Mouse (Mus musculus) liver, embryonic 14.5 days (tissue): Measurements from ENCODE around the gene Dnmt3a. TPM values are rescaled to one million over a fixed set of nuclear protein-coding genes. Genes with fewer than 3 reads are reported as not detected.

ENCODE experiments used
- ATAC-seq: fragments of 200-750 bp; cut with Nextera tagmentation; 2 replicates; pipeline ENCODE4 v1.8.0; 2017; ENCODE audit warnings: moderate number of reproducible peaks, mild to moderate bottlenecking, moderate library complexity; ENCODE audit not compliant: insufficient read depth
- DNase-seq, 3 experiments: peaks; one replicate each; pipeline ENCODE4 v3.0.0-alpha.2; 2012 to 2013; ENCODE audit warnings: low read depth in 3 of 3, low spot score in 3 of 3
- H3K27ac ChIP-seq: fragments of 300-500 bp; sonication (generic); 2 replicates; pipeline ENCODE4 v1.5.1; 2014; ENCODE audit warnings: moderate library complexity, mild to moderate bottlenecking, control low read depth, inconsistent platforms
- H3K27me3 ChIP-seq: fragments of 300-500 bp; sonication (generic); 2 replicates; pipeline ENCODE4 v1.6.1; 2014; ENCODE audit warnings: mild to moderate bottlenecking, low read length, moderate library complexity; ENCODE audit not compliant: control insufficient read depth, insufficient read depth
- H3K36me3 ChIP-seq: fragments of 300-500 bp; sonication (generic); replicated peaks from 2 replicates; pipeline ENCODE4 v1.6.1; 2014; ENCODE audit warnings: low read depth; ENCODE audit not compliant: control insufficient read depth, insufficient read depth
- H3K4me1 ChIP-seq, 2 experiments: fragments of 200-500 bp in 1 of 2; fragments of 300-500 bp in 1 of 2; sonication (generic) in 1 of 2; replicated peaks; 2 replicates each; pipeline ENCODE4 v1.6.1; 2012 to 2014; ENCODE audit warnings: antibody characterized with exemption in 1 of 2, inconsistent platforms in 1 of 2, low read length in 1 of 2; ENCODE audit not compliant: control insufficient read depth in 2 of 2, insufficient read depth in 2 of 2
- H3K4me2 ChIP-seq: fragments of 300-500 bp; sonication (generic); 2 replicates; pipeline ENCODE4 v1.6.1; 2014; ENCODE audit warnings: low read depth, mild to moderate bottlenecking, control low read depth, moderate library complexity
- H3K4me3 ChIP-seq, 2 experiments: fragments of 200-500 bp in 1 of 2; fragments of 300-500 bp in 1 of 2; sonication (generic) in 1 of 2; 2 replicates each; pipeline ENCODE4 v1.5.1; 2012 to 2014; ENCODE audit warnings: low read depth in 2 of 2, low read length in 2 of 2, mild to moderate bottlenecking in 2 of 2, control low read depth in 1 of 2, inconsistent platforms in 1 of 2, moderate library complexity in 1 of 2; ENCODE audit not compliant: insufficient read depth in 1 of 2
- H3K9ac ChIP-seq: fragments of 300-500 bp; sonication (generic); replicated peaks from 2 replicates; pipeline ENCODE4 v1.6.1; 2014; ENCODE audit warnings: mild to moderate bottlenecking, control low read depth, moderate library complexity
- H3K9me3 ChIP-seq: fragments of 300-500 bp; sonication (generic); 2 replicates; pipeline ENCODE4 v1.6.1; 2016; ENCODE audit warnings: low read length, mixed read lengths; ENCODE audit not compliant: control insufficient read depth
- CTCF ChIP-seq: IDR thresholded peaks from 2 replicates; pipeline ENCODE4 v1.5.1; 2016; ENCODE audit warnings: antibody characterized with exemption, low read depth, control low read depth
- EP300 ChIP-seq: IDR thresholded peaks from 2 replicates; pipeline ENCODE4 v1.6.1; 2016; ENCODE audit warnings: antibody characterized with exemption, low read depth
- WGBS: fragments of 180-500 bp; shearing (Covaris S2); extraction: QIAGEN DNeasy Blood & Tissue Kit; methylation state at CpG from one replicate; pipeline ENCODE4 v1.1.7; 2014; ENCODE audit not compliant: insufficient replicate concordance; 5-methylcytosine and 5-hydroxymethylcytosine counted together
- polyA plus RNA-seq, 2 experiments: library from polyadenylated mRNA; depleted of rRNA in 1 of 2; stranded (reverse) in 1 of 2; unstranded in 1 of 2; fragments of >200 nt; fragmentation: Nextera tagmentation in 1 of 2; extraction: Ambion mirVana in 1 of 2; gene quantifications; 2 replicates each; pipeline versions ENCODE4 v1.2.1 to v1.2.3; 2012 to 2014

The Dnmt3a gene
- polyA plus RNA-seq, 2 experiments = 5.3 to 12.8 TPM

GRCm38 (mm10) chr12:3784258-3784657 lies 21.5 kb upstream of the Dnmt3a start:
- WGBS = 79% methylated on average over 2 of the region's 2 CpGs
- ATAC-seq (no peak), DNase-seq (no peak)
- TF ChIP-seq CTCF = no peak
- TF ChIP-seq EP300 = no peak
- Histone ChIP-seq H3K4me1 (peaks cover 0 to 9% of the 10 kb centered on the region in 2 experiments; a peak in 3 of 4 replicates), H3K36me3 (no peaks in the 10 kb centered on the region), H3K9ac (no peak overlapping the region), H3K27me3 (no peaks in the 10 kb centered on the region), H3K27ac (no peak overlapping the region), H3K9me3 (no peaks in the 10 kb centered on the region), H3K4me2 (no peak overlapping the region), H3K4me3 (no peak overlapping the region)

GRCm38 (mm10) chr12:3784729-3785128 lies 21.1 kb upstream of the Dnmt3a start:
- no peak overlapping the region for H3K9ac ChIP-seq
- H3K27me3 ChIP-seq = no peaks in the 10 kb centered on the region
- H3K27ac ChIP-seq = no peak overlapping the region
- DNase-seq (no peak), ATAC-seq (no peak)
- H3K36me3 ChIP-seq = no peaks in the 10 kb centered on the region
- peaks cover 0 to 9% of the 10 kb centered on the region in 2 experiments; a peak in 3 of 4 replicates for H3K4me1 ChIP-seq
- no peak overlapping the region for H3K4me2 ChIP-seq
- TF ChIP-seq EP300 = no peak
- TF ChIP-seq CTCF = no peak
- 55% methylated on average over 4 of the region's 4 CpGs for whole genome bisulfite sequencing
- H3K4me3 ChIP-seq = no peak overlapping the region
- no peaks in the 10 kb centered on the region for H3K9me3 ChIP-seq

GRCm38 (mm10) chr12:3787041-3787440 lies 18.8 kb upstream of the Dnmt3a start:
- Histone ChIP-seq H3K27me3 (no peaks in the 10 kb centered on the region), H3K36me3 (no peaks in the 10 kb centered on the region), H3K9me3 (no peaks in the 10 kb centered on the region), H3K4me3 (no peak overlapping the region), H3K27ac (no peak overlapping the region), H3K9ac (no peak overlapping the region), H3K4me1 (0 out of 4 replicates have a peak, but pooled peaks cover 0 to 2% of the 10 kb centered on the region in 2 experiments), H3K4me2 (no peak overlapping the region)
- WGBS = 48% methylated on average over 3 of the region's 3 CpGs
- no peak for ATAC-seq
- TF ChIP-seq CTCF (no peak), EP300 (no peak)
- no peak for DNase-seq

- Histone ChIP-seq H3K4me2 (no peak overlapping the region), H3K27ac (no peak overlapping the region), H3K36me3 (no peaks in the 10 kb centered on the region), H3K4me1 (0 out of 4 replicates have a peak, but pooled peaks cover 0 to 2% of the 10 kb centered on the region in 2 experiments), H3K4me3 (no peak overlapping the region), H3K27me3 (no peaks in the 10 kb centered on the region), H3K9ac (no peak overlapping the region), H3K9me3 (no peaks in the 10 kb centered on the region)
- WGBS = 47% methylated on average over 1 of the region's 1 CpGs
- DNase-seq (no peak), ATAC-seq (no peak)
- no peak for TF ChIP-seq EP300
- TF ChIP-seq CTCF = no peak
Observed at GRCm38 (mm10) chr12:3787541-3787940, 18.3 kb upstream of the Dnmt3a start.

GRCm38 (mm10) chr12:3788421-3789051 lies 17.3 kb upstream of the Dnmt3a start:
- no peak overlapping the region for H3K9ac ChIP-seq
- no peak overlapping the region for H3K4me3 ChIP-seq
- ATAC-seq = no peak
- H3K4me2 ChIP-seq = no peak overlapping the region
- TF ChIP-seq CTCF (no peak), EP300 (no peak)
- 0 out of 4 replicates have a peak, but pooled peaks cover 0 to 2% of the 10 kb centered on the region in 2 experiments for H3K4me1 ChIP-seq
- 63% methylated on average over 5 of the region's 5 CpGs for WGBS
- no peaks in the 10 kb centered on the region for H3K36me3 ChIP-seq
- no peaks in the 10 kb centered on the region for H3K9me3 ChIP-seq
- no peaks in the 10 kb centered on the region for H3K27me3 ChIP-seq
- no peak for DNase-seq
- H3K27ac ChIP-seq = no peak overlapping the region
